Comparison of ENCODE assay signal across 18 mouse cellular contexts in the genomic region with DNA sequence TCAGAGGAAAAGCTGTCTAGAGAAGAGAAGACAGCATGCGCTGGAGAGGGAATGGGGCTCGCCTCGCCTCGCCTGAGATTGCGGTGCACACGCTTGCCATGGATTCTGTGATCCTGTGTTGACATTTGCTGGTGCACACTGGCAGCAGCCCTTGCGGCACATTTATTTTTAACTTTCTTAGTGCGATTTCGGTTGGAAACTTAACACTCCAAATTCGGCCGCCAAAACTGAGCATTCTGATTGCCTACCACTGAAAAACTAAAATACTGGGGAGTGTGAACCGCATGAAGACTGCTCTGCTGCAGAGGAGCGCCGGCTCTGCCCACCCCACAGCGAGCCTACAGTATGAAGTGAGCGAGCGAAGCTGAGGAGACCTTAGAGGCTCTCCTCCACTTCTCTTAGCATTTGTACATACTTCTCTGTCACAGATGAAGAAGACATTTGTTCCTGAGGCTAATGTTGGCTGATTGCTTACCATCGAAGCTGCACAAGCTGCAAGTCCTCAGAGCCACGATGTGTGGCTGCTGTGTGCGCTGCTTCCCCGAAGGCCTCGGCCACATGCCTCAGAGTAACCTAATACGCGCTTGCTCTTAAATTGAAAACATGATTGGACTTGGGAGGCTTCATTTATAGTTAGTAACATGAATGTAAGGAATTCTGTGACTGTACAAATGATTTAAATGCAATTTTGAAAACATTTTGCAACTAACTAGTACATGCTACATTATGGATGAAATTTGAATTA. TPM values are rescaled to one million over a fixed set of nuclear protein-coding genes. Genes with fewer than 3 reads are reported as not detected.
DNase-seq lines count a peak whose midpoint lies in the region; ATAC-seq lines count a peak whose summit lies in the region.
"Had no signal": no experiment of that assay in that cellular context is flagged by ENCODE, and none has a peak within 500 bp of the region (broad histone marks: within the 10 kb centered on the region; RNA-seq: fewer than 3 reads in every experiment).

No protein-coding gene starts in this region.

- H3K27me3 ChIP-seq in embryonic facial prominence, embryonic 12.5 days = no peaks in the 10 kb centered on the region
- H3K27me3 ChIP-seq in hindbrain, embryonic 16.5 days (replicated peaks; ENCODE audit: control insufficient read depth, insufficient read depth, low read length) = no peaks in the 10 kb centered on the region
- H3K27me3 ChIP-seq in kidney, embryonic 16.5 days (ENCODE audit: insufficient read depth, low read length) = no peaks in the 10 kb centered on the region
- H3K27me3 ChIP-seq: heart, embryonic 15.5 days had no signal

- ATAC-seq in embryonic facial prominence, embryonic 12.5 days (ENCODE audit: insufficient number of reproducible peaks, insufficient read depth, low FRiP score, low TSS enrichment) = peak; percentile 60; the same call in 1 of the 2 replicates
- no peak for ATAC-seq in hindbrain, embryonic 16.5 days
- ATAC-seq in kidney, embryonic 16.5 days (ENCODE audit: low FRiP score, low TSS enrichment) = no peak
- ATAC-seq: intestine, embryonic 16.5 days; lung, postnatal 0 days had no signal

- 52% methylated on average over 24 of the region's 24 CpGs for WGBS in embryonic facial prominence, embryonic 12.5 days
- 88% methylated on average over 24 of the region's 24 CpGs for WGBS in hindbrain, embryonic 16.5 days
- WGBS in kidney, embryonic 16.5 days = 86% methylated on average over 24 of the region's 24 CpGs

- peak; percentile 15 to 39 for DNase-seq in left cerebral cortex, adult 8-10 months (ENCODE audit: low spot score in 2 of 2)
- no peak for DNase-seq in left cerebral cortex, postnatal 10 days (ENCODE audit: extremely low spot score in 1 of 2, low spot score in 2 of 2)
- peak; percentile 45 to 60 for DNase-seq in left cerebral cortex, postnatal 14 days (ENCODE audit: low spot score in 2 of 2)
- DNase-seq in telencephalon, adult 2 months (ENCODE audit: low read depth, low spot score) = peak; percentile 71
- DNase-seq: adrenal gland, adult 2 months; cerebellum, adult 8-10 months; heart, adult 11 months had no signal

- no peak overlapping the region for H3K4me2 ChIP-seq in embryonic facial prominence, embryonic 12.5 days (replicated peaks)
- no peak overlapping the region for H3K4me2 ChIP-seq in hindbrain, embryonic 16.5 days (ENCODE audit: low read length)
- no peak overlapping the region for H3K4me2 ChIP-seq in kidney, embryonic 16.5 days (replicated peaks; ENCODE audit: low read depth, low read length)
- H3K4me2 ChIP-seq: heart, embryonic 15.5 days had no signal

- no peak overlapping the region for H3K9ac ChIP-seq in embryonic facial prominence, embryonic 12.5 days
- H3K9ac ChIP-seq in hindbrain, embryonic 16.5 days (ENCODE audit: low read depth, low read length) = no peak overlapping the region
- H3K9ac ChIP-seq in kidney, embryonic 16.5 days (replicated peaks; ENCODE audit: low read length) = no peak overlapping the region
- H3K9ac ChIP-seq: heart, embryonic 15.5 days; liver, embryonic 14.5 days had no signal

- no peaks in the 10 kb centered on the region for H3K9me3 ChIP-seq in embryonic facial prominence, embryonic 12.5 days
- no peaks in the 10 kb centered on the region for H3K9me3 ChIP-seq in hindbrain, embryonic 16.5 days (ENCODE audit: control insufficient read depth, low read length)
- no peaks in the 10 kb centered on the region for H3K9me3 ChIP-seq in kidney, embryonic 16.5 days (ENCODE audit: low read length)
- H3K9me3 ChIP-seq: G1E; heart, embryonic 15.5 days had no signal

- intact Hi-C loops in left cerebral cortex, postnatal 10 days (cut with DNase I) = no loop called here
- intact Hi-C loops in left cerebral cortex, postnatal 14 days (cut with DNase I) = no loop called here

- peaks cover 38% of the 10 kb centered on the region for H3K4me1 ChIP-seq in embryonic facial prominence, embryonic 12.5 days
- no peaks in the 10 kb centered on the region for H3K4me1 ChIP-seq in hindbrain, embryonic 16.5 days (ENCODE audit: control insufficient read depth, insufficient read depth, low read depth, low read length)
- no peaks in the 10 kb centered on the region for H3K4me1 ChIP-seq in kidney, embryonic 16.5 days (ENCODE audit: insufficient read depth, low read length)
- H3K4me1 ChIP-seq: heart, embryonic 15.5 days had no signal

- peak overlapping the region; percentile 82 for H3K27ac ChIP-seq in embryonic facial prominence, embryonic 12.5 days
- no peak overlapping the region for H3K27ac ChIP-seq in hindbrain, embryonic 16.5 days (ENCODE audit: low read depth, low read length)
- H3K27ac ChIP-seq in kidney, embryonic 16.5 days (ENCODE audit: low read length) = no peak overlapping the region
- H3K27ac ChIP-seq: heart, embryonic 15.5 days; kidney, postnatal 0 days; liver, embryonic 14.5 days had no signal

- no peak overlapping the region for H3K4me3 ChIP-seq in embryonic facial prominence, embryonic 12.5 days
- no peak overlapping the region for H3K4me3 ChIP-seq in hindbrain, embryonic 16.5 days (ENCODE audit: low read length)
- H3K4me3 ChIP-seq in kidney, embryonic 16.5 days (ENCODE audit: low read length) = no peak overlapping the region
- H3K4me3 ChIP-seq: erythroblast, embryonic 14.5 days; heart, embryonic 15.5 days had no signal

- H3K36me3 ChIP-seq in embryonic facial prominence, embryonic 12.5 days = peaks cover 81% of the 10 kb centered on the region
- peaks cover 21% of the 10 kb centered on the region for H3K36me3 ChIP-seq in hindbrain, embryonic 16.5 days (ENCODE audit: control insufficient read depth, insufficient read depth, low read length)
- H3K36me3 ChIP-seq in kidney, embryonic 16.5 days (ENCODE audit: insufficient read depth, low read length) = peaks cover 67% of the 10 kb centered on the region

RNA-seq across cellular contexts. Expression of a gene that starts 40.7 kb away (rescaled TPM):
- total RNA-seq in left cerebral cortex, adult 8-10 months (2022) = 10 to 100 TPM; 52.4 to 55.5 (median 53.9) TPM
- 10 to 100 TPM; 63.5 to 70.7 TPM for total RNA-seq in left cerebral cortex, postnatal 10 days (2021)
- polyA plus RNA-seq in embryonic facial prominence, embryonic 12.5 days (2016; fragmentation: Nextera tagmentation; extraction: Ambion mirVana) = 57.8 and 58.3 TPM in 2 replicates
- 10 to 100 TPM; 62.1 to 66.1 TPM for total RNA-seq in left cerebral cortex, postnatal 14 days (2021)
- polyA plus RNA-seq in hindbrain, embryonic 16.5 days (2015; fragmentation: Nextera tagmentation; extraction: Ambion mirVana) = 22.3 and 35.8 TPM in 2 replicates
- polyA plus RNA-seq in kidney, embryonic 16.5 days (2015; fragmentation: Nextera tagmentation; extraction: Ambion mirVana) = 6.9 and 7.2 TPM in 2 replicates
- total RNA-seq: monocyte, adult 5-6 weeks had no signal
- polyA plus RNA-seq: G1E had no signal

RNA-seq across cellular contexts. Expression of a gene that starts 45.9 kb away (rescaled TPM):
- 10 to 100 TPM; 81.7 to 89.5 (median 85.7) TPM for total RNA-seq in left cerebral cortex, adult 8-10 months (2022)
- 10 to 100 TPM; 74.5 to 77.7 TPM for total RNA-seq in left cerebral cortex, postnatal 10 days (2021)
- polyA plus RNA-seq in embryonic facial prominence, embryonic 12.5 days (2016; fragmentation: Nextera tagmentation; extraction: Ambion mirVana) = 113 and 116 TPM in 2 replicates
- 10 to 100 TPM; 71.3 to 71.8 TPM for total RNA-seq in left cerebral cortex, postnatal 14 days (2021)
- polyA plus RNA-seq in hindbrain, embryonic 16.5 days (2015; fragmentation: Nextera tagmentation; extraction: Ambion mirVana) = 93.9 and 96.9 TPM in 2 replicates
- 112 and 114 TPM in 2 replicates for polyA plus RNA-seq in kidney, embryonic 16.5 days (2015; fragmentation: Nextera tagmentation; extraction: Ambion mirVana)

Comparison
In these comparisons a context has a peak if more than half of its experiments do, and no peak if none do; other contexts are left out.
1. DNase-seq: peak in left cerebral cortex, adult 8-10 months (2 of 2), left cerebral cortex, postnatal 14 days (2 of 2) and telencephalon, adult 2 months (single experiment); none in left cerebral cortex, postnatal 10 days (0 of 2).